Mouse (Mus musculus) lung, adult 2 months (tissue): ENCODE data around the gene Krtap15. TPM values are rescaled to one million over a fixed set of nuclear protein-coding genes. Genes with fewer than 3 reads are reported as not detected.

ENCODE experiments used
- DNase-seq: peaks from one replicate; pipeline ENCODE4 v3.0.0; 2022
- H3K4me1 ChIP-seq: fragments of 200-500 bp; 2 replicates; pipeline ENCODE4 v1.6.1; 2011; ENCODE audit warnings: low read length; ENCODE audit not compliant: control insufficient read depth, insufficient read depth
- H3K4me3 ChIP-seq: fragments of 200-500 bp; replicated peaks from 2 replicates; pipeline ENCODE3; 2011; ENCODE audit warnings: low read depth, mild to moderate bottlenecking, control low read depth, low read length; ENCODE audit errors: extremely low read depth
- CTCF ChIP-seq: fragments of 200-500 bp; IDR thresholded peaks from 2 replicates; pipeline ENCODE4 v1.5.1; 2011; ENCODE audit warnings: mild to moderate bottlenecking, low read length, control low read depth; ENCODE audit not compliant: insufficient read depth
- POLR2A ChIP-seq: fragments of 200-500 bp; IDR thresholded peaks from 2 replicates; pipeline ENCODE4 v1.6.1; 2011; ENCODE audit warnings: low read depth, mild to moderate bottlenecking, control low read depth, low read length, borderline replicate concordance; ENCODE audit errors: extremely low read depth
- WGBS: fragments of 180-500 bp; shearing (Covaris S2); methylation state at CpG from one replicate; pipeline ENCODE4 v1.1.7; 2018; 5-methylcytosine and 5-hydroxymethylcytosine counted together
- polyA plus RNA-seq: library from polyadenylated mRNA; depleted of rRNA; stranded (reverse); fragments of >200 nt; gene quantifications from 2 replicates; pipeline ENCODE4 v1.2.3, GENCODE M21; 2012; rRNA removed

Krtap15 gene
- polyA plus RNA-seq = not detected in 2 replicates

GRCm38 (mm10) chr16:88820066-88820465 lies at the start of gene Krtap15:
Gene Krtap15, plus strand, starts transcription at chr16:88820215.
- H3K4me1 ChIP-seq = no peaks in the 10 kb centered on the region
- no peak for TF ChIP-seq POLR2A
- TF ChIP-seq CTCF = no peak
- WGBS = 77% methylated on average over 3 of the region's 3 CpGs
- no peak within 1 kb of the TSS for H3K4me3 ChIP-seq
- no peak for DNase-seq

- TF ChIP-seq CTCF = no peak
- TF ChIP-seq POLR2A = no peak
- WGBS = 76% methylated on average over 2 of the region's 2 CpGs
- no peak for DNase-seq
- H3K4me3 ChIP-seq = no peak within 1 kb of the TSS
- H3K4me1 ChIP-seq = no peaks in the 10 kb centered on the region
Observed at GRCm38 (mm10) chr16:88774106-88774505, 45.9 kb upstream of the Krtap15 start, which contains the start of gene 2310057N15Rik. Gene 2310057N15Rik, minus strand, starts transcription at chr16:88774206.

- WGBS = 84% methylated on average over 6 of the region's 6 CpGs
- no peak for TF ChIP-seq CTCF
- TF ChIP-seq POLR2A = no peak
- no peak within 1 kb of the TSS for H3K4me3 ChIP-seq
- H3K4me1 ChIP-seq = no peaks in the 10 kb centered on the region
- no peak for DNase-seq
Observed at GRCm38 (mm10) chr16:88777596-88777995, 42.4 kb upstream of the Krtap15 start, which contains the start of gene Gm5965. Gene Gm5965, plus strand, starts transcription at chr16:88777896.

- 76% methylated on average over 2 of the region's 2 CpGs for WGBS
- Histone ChIP-seq H3K4me1 (no peaks in the 10 kb centered on the region), H3K4me3 (no peak overlapping the region)
- TF ChIP-seq CTCF (no peak), POLR2A (no peak)
- no peak for DNase-seq
Observed at GRCm38 (mm10) chr16:88786786-88787185, 33.2 kb upstream of the Krtap15 start.

GRCm38 (mm10) chr16:88811827-88812226 lies 8.2 kb upstream of the Krtap15 start, which contains the start of gene Gm20741:
Gene Gm20741, minus strand, starts transcription at chr16:88812220.
- 71% methylated on average over 2 of the region's 2 CpGs for WGBS
- no peak within 1 kb of the TSS for H3K4me3 ChIP-seq
- no peak for DNase-seq

DNA sequence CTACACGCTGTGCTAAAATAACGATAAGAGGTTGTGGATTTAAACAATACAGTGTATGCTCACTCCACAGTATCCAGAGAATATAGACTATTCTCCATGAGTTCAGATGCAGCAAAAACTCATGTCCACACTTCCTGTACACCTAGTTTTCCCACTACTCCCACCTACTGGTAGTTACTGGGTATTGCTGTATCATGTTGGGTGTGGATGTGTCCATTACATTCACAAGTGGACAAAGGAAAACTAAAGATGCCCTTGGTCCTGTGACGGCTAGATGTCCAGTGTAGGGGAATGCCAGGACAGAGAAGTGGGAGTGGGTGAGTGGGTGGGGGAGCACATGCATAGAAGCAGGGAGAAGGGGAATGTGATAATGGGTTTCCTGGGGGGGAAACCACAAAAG lies 3.7 kb downstream of the Krtap15 start:
- TF ChIP-seq CTCF = no peak
- no peak for TF ChIP-seq POLR2A
- no peaks in the 10 kb centered on the region for H3K4me1 ChIP-seq
- H3K4me3 ChIP-seq = no peak overlapping the region
- no peak for DNase-seq
- WGBS = 75% methylated on average over 3 of the region's 3 CpGs

More at GRCm38 (mm10) chr16:88811827-88812226, 8.2 kb upstream of the Krtap15 start, which contains the start of gene Gm20741:
- H3K4me1 ChIP-seq = no peaks in the 10 kb centered on the region
- TF ChIP-seq CTCF (no peak), POLR2A (no peak)

- DNase-seq = no peak
- Histone ChIP-seq H3K4me3 (no peak within 1 kb of the TSS), H3K4me1 (no peaks in the 10 kb centered on the region)
- 87% methylated on average over 9 of the region's 9 CpGs for WGBS
- TF ChIP-seq CTCF (no peak), POLR2A (no peak)
Observed at GRCm38 (mm10) chr16:88826095-88826652, 6.2 kb downstream of the Krtap15 start, which contains the start of gene Krtap14. Gene Krtap14, minus strand, starts transcription at chr16:88826145.

- no peak for DNase-seq
- Histone ChIP-seq H3K4me1 (no peaks in the 10 kb centered on the region), H3K4me3 (no peak overlapping the region)
- TF ChIP-seq POLR2A = no peak
- TF ChIP-seq CTCF = no peak
- WGBS = 77% methylated on average over 3 of the region's 3 CpGs
Observed at GRCm38 (mm10) chr16:88826978-88827377, 7.0 kb downstream of the Krtap15 start.

GRCm38 (mm10) chr16:88847363-88847762 lies 27.3 kb downstream of the Krtap15 start:
- H3K4me1 ChIP-seq = no peaks in the 10 kb centered on the region
- no peak for DNase-seq
- WGBS = 88% methylated on average over 1 of the region's 1 CpGs
- TF ChIP-seq POLR2A (no peak), CTCF (no peak)
- H3K4me3 ChIP-seq = no peak overlapping the region

DNA sequence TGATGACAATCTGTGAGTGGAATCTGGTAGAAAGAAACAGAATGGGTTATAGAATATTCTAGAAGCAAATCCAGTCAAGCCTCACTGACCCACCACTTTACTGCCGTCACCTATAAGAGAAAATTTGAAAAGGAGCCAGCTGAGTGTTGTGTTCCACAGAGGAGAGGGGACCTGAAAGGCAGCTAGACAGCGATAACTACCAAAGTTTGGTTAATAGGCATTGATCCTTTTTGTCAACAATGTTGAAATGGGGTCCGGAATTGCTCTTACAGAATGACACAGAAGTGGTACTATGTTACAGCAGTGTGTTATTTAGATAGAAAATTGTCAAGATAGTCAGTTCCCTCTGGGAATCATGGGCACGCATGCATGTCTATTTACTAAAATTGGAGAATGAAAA lies 28.5 kb downstream of the Krtap15 start:
- no peak for DNase-seq
- Histone ChIP-seq H3K4me1 (no peaks in the 10 kb centered on the region), H3K4me3 (no peak overlapping the region)
- no peak for TF ChIP-seq POLR2A
- TF ChIP-seq CTCF = no peak
- 79% methylated on average over 4 of the region's 4 CpGs for WGBS
